Mouse (Mus musculus): Measurements from ENCODE around the gene Dohh.

The Dohh gene

GRCm38 (mm10) chr10:81417227-81418215 is 33.3 kb downstream of the Dohh start:
- DNase-seq (ENCODE audit: low read depth, low spot score): no peak

- no peak for DNase-seq (ENCODE audit: low read depth, low spot score)
Observed at GRCm38 (mm10) chr10:81418216-81419070, 34.2 kb downstream of the Dohh start.

GRCm38 (mm10) chr10:81419111-81419928 is 35.1 kb downstream of the Dohh start:
- peak; percentile 5 for DNase-seq (ENCODE audit: low read depth, low spot score)

GRCm38 (mm10) chr10:81420191-81420767 is 36.1 kb downstream of the Dohh start:
- DNase-seq (ENCODE audit: low read depth, low spot score): peak; percentile 76

- DNase-seq (ENCODE audit: low read depth, low spot score): peak; percentile 4
Observed at GRCm38 (mm10) chr10:81421041-81421796, 37.0 kb downstream of the Dohh start.

- DNase-seq (ENCODE audit: low read depth, low spot score): peak; percentile 14
Observed at GRCm38 (mm10) chr10:81421797-81422100, 37.5 kb downstream of the Dohh start.

- peak; percentile 4 for DNase-seq (ENCODE audit: low read depth, low spot score)
Observed at GRCm38 (mm10) chr10:81422191-81422590, 38.0 kb downstream of the Dohh start.

- no peak for DNase-seq (ENCODE audit: low read depth, low spot score)
Observed at GRCm38 (mm10) chr10:81422661-81423217, 38.5 kb downstream of the Dohh start.

- DNase-seq (ENCODE audit: low read depth, low spot score): peak; percentile 7
Observed at GRCm38 (mm10) chr10:81423476-81424245, 39.4 kb downstream of the Dohh start.

GRCm38 (mm10) chr10:81424246-81425051 is 40.2 kb downstream of the Dohh start:
- peak; percentile 91 for DNase-seq (ENCODE audit: low read depth, low spot score)

- peak; percentile 68 for DNase-seq (ENCODE audit: low read depth, low spot score)
Observed at GRCm38 (mm10) chr10:81425236-81425850, 41.1 kb downstream of the Dohh start.

GRCm38 (mm10) chr10:81426081-81426671 is 41.9 kb downstream of the Dohh start:
- peak; percentile 42 for DNase-seq (ENCODE audit: low read depth, low spot score)

- DNase-seq (ENCODE audit: low read depth, low spot score): peak; percentile 81
Observed at GRCm38 (mm10) chr10:81426897-81427296, 42.7 kb downstream of the Dohh start.

- DNase-seq (ENCODE audit: low read depth, low spot score): no peak
Observed at GRCm38 (mm10) chr10:81427327-81427726, 43.1 kb downstream of the Dohh start.

GRCm38 (mm10) chr10:81427804-81428506 is 43.7 kb downstream of the Dohh start:
- DNase-seq (ENCODE audit: low read depth, low spot score): peak; percentile 49

GRCm38 (mm10) chr10:81428507-81428870 is 44.3 kb downstream of the Dohh start:
- no peak for DNase-seq (ENCODE audit: low read depth, low spot score)

GRCm38 (mm10) chr10:81429092-81429491 is 44.9 kb downstream of the Dohh start:
- no peak for DNase-seq (ENCODE audit: low read depth, low spot score)
